Mouse (Mus musculus): ENCODE data around the gene Cbfb. TPM values are rescaled to one million over a fixed set of nuclear protein-coding genes. Genes with fewer than 3 reads are reported as not detected.
A peak's percentile ranks its signal among the peaks of the same experiment; 100 is the strongest.
"Not testable (repeated sequence)": the region's sequence is repeated elsewhere in the genome, so short reads cannot be mapped to it uniquely, and the experiment has no call there.

Cbfb gene
- polyA plus RNA-seq, 3 experiments from 2014 or later, result 34.4 to 53.8 (median 42.1) TPM

- no peak for ATAC-seq
Measured at GRCm38 (mm10) chr8:105182201-105182600, 11.7 kb downstream of the Cbfb start.

DNA sequence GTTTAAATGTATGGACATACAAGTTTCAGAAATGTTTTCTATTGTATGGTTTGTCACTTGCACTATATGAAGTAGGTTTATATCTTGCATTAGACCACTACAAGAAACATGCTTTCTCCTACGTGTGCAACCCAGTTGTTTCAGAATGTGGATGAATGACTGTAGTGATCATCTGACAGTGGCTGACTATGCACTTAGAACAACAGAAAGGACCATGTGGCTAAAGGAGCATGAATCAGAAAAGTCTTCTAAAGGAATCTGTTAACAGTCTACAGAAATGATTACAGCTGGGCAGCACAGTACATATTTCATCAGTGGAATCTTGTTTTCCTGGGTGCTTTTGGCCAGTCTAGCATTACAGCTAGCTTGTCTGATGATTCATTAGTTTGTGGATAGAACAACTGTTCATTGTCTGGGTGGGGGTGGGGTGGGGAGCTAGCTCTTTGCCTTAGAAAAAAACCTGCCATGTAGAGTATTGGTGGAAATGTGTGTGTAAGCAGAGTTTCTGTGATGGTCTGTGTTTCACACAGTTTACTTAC lies 16.1 kb downstream of the Cbfb start:
- no peak for ATAC-seq

- ATAC-seq, result no peak
Measured at GRCm38 (mm10) chr8:105192182-105192581, 21.7 kb downstream of the Cbfb start.

- ATAC-seq, result no peak
Measured at GRCm38 (mm10) chr8:105205748-105206147, 35.3 kb downstream of the Cbfb start.

GRCm38 (mm10) chr8:105206766-105207275 lies 36.3 kb downstream of the Cbfb start:
- ATAC-seq, result no peak

DNA sequence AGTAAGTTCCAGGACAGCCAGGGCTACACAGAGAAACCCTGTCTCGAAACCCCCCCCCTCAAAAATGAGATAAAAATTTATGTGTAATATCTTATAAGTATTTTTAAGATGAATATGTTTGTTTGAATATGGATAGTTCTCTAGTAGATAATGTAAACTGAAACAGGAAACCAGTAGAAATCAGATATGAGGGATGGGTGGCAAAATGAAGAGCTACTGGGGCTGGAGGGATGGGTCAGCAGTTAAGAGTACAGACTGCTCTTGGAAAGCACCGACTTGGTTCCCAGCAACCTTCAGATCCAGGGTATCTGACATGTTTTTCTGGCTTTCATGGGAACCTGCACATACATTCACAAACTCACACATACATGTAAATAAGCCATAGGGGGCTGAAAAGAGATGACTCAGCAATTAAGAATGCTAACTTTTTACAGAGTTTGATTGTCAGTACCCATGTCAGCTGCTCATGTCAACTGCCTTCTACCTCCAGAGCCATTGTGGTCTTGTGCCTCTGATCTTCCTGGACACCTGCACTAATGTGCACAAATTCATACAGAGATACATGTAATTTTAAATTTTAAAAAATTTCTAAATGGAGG lies 37.3 kb downstream of the Cbfb start:
- no peak for ATAC-seq

GRCm38 (mm10) chr8:105209153-105210110 lies 39.0 kb downstream of the Cbfb start:
- ATAC-seq, result no peak

DNA sequence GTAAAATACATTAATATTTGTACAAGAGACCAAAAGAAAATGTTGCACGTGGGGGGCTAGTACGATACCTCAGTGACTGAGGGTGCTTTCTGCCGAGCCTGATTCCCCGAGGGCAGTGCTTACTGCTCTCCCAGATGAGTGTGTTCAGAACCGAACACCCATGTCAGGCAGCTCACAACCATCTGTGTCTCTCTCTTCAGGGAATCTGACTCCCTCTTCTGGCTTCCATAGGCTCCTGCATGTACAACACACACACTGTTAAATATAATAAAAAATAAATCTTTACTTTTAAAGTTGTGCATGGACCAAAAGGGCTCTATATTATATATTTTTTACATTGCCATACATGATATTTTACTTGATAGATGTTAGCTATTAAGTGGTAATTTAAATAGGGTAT lies 43.6 kb downstream of the Cbfb start:
- ATAC-seq, result no peak

DNA sequence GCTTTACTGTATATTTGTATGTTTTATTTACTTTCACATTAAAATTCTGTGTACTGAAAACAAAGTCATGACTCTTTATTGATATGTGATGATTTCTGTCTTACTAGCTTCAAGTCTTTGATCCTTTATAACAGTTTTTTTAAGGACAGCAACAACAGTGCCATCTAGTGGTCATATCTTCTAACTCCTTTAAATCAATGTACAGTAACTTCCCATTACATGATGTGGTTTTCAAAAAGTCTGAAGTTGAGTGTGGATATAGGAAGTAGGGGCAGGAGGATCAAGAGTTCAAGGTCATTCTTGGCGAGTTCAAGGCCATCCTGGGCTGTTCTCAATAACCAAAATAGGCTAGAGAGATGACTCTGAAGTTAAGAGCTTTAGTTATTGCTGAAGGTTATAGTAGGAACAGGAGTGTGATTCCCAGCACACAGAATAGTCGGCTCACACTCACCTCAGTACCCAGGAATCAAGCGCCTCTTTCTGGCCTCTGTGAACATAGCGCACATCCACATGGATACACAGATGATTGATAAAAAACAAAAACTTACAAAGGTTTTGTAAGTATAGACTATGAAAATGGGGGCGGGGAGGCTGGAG lies 47.5 kb downstream of the Cbfb start:
- ATAC-seq, result peak; percentile 71

- ATAC-seq, result no peak
Measured at GRCm38 (mm10) chr8:105223850-105224249, 53.4 kb downstream of the Cbfb start.

- ATAC-seq, result peak; percentile 91
Measured at GRCm38 (mm10) chr8:105224413-105225271, 54.2 kb downstream of the Cbfb start, which contains the start of gene D230025D16Rik. TSS of gene D230025D16Rik (plus strand) at chr8:105225145.

GRCm38 (mm10) chr8:105225272-105225593 lies 54.8 kb downstream of the Cbfb start:
- ATAC-seq, result peak; percentile 46

DNA sequence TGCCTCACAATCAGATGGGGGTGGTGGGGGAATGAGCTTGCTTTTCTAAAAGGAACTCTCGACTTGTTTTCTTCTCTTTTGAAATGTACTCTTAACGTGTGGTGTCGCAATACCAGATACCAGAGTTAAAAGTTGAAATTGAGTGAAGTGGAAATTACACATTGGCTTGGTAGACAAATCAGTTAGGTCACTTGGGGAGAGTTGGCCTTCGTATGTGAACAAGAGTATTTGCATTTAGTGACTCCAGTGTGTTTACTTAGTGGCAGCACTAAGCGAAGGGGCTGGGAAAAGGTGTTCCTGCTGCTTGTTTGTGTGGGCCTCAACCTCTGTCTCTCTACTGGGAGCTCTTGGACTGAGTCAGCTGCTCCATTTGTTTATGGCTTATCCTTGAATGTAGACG lies 55.4 kb downstream of the Cbfb start:
- no peak for ATAC-seq

- ATAC-seq, result no peak
Measured at GRCm38 (mm10) chr8:105231503-105232320, 61.2 kb downstream of the Cbfb start.

DNA sequence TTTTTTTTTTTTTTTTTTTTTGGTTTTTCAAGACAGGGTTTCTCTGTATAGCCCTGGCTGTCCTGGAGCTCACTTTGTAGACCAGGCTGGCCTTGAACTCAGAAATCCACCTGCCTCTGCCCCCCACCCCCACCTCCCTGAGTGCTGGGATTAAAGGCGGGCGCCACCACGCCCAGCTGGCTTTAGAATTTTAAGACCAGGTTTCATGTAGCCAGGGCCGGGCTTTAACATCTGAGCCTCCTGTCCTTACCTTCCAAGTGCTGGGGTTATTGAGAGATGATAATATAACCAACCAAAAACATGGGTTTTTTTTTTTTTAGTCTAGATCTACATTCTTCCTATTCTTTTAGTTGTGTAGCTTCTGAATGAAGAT lies 61.8 kb downstream of the Cbfb start:
- not testable (repeated sequence) for ATAC-seq

DNA sequence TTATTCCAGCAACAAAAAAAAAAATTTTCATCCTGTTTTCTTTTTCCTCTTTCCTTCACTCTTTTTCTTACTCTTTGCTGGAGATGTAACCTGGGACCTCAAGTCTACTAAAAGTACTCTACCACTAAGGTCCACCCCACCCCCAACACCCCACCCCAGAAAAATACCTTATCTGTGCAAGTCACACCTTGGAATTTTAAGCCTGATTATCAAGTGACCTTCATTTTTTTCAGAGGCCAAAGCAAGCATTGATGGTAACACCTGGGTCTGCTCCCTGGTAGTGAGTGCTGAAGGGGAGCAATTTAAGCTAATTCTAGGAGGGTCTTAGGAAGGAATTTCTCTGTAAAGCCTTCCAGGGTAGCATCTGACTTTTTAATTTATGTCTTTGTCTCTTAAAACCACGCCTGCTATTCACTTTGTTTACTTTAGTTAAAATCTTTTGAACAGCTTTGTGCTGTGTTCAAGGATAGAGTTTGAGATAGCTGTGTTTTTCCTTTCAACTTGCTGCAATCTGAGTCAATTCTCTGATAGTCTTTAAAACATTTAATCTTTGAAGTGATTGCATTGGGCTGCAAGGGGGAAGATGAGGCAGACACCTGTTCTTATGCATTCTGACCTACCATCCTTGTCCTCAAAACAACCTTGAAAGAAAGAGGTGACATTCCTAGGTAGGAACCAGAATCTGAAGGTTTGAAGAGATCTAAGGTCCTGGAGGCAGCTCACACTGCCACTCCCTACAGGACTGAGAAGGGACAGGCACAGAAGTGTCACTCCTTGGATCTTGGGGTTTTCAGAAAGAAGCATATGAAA lies 62.9 kb downstream of the Cbfb start:
- ATAC-seq, result no peak

- no peak for ATAC-seq
Measured at GRCm38 (mm10) chr8:105235206-105235605, 64.7 kb downstream of the Cbfb start.

DNA sequence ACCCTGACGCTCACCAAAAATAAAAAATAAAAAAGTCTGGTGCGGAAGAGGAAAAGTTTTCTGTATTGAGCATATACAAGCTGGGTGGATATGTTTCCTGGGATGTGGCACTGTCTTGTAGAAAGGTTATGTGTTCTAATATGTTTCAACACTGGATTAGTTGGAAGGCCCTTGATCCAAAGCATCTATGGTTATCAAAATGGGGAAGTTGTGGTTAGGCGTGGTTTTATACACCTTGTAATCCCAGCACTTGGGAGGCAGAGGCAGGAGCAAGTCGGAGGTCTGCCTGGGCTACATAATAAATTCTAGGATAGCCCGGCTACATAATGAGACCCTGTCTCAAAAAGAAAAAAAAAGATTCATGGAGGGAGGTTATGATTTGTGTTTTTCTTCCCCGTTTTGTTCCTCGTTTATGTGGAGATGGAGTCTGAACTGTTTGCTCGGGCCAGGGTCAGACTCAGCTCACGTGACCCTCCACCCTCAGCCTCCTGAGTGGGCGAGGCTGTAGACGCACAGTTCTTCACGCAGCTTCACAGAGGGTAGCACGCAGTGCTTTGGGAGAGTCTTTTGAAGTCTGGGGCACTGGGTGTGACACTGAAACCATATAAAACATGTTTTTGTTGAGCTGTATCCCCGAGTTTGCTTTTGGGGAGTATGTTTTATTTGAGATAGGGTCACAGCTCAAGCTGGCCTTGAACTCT lies 67.1 kb downstream of the Cbfb start:
- ATAC-seq, result no peak

- no peak for ATAC-seq
Measured at GRCm38 (mm10) chr8:105241016-105241415, 70.5 kb downstream of the Cbfb start.

DNA sequence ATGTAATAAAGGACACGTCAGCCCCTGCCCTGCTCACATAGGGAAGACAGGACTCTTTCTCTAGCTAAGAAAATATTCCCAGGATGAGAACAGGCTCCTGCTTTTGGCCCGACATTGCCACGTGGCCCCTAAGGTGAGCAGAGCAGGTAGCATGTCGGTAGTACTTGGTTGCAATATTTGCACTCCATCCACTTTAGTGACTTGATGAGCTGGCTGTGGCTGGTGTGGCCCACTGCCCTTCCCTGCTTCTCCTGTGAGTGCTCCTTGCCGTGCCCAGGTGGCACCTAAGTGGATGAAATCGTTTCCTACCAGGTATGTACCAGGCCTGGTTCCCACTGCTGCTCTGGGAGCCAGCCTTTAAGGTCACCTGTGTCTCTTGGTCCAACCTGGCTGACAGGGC lies 81.5 kb downstream of the Cbfb start:
- no peak for ATAC-seq

Data from inflammation-experienced regulatory T-cells, adult 6 months (primary cell).